Mouse (Mus musculus): ENCODE data around the gene Mei1.

Mei1 gene

GRCm38 (mm10) chr15:82069898-82070297 lies at the start of gene Mei1:
TSS of gene Mei1 (plus strand) at chr15:82069996.
- peak; percentile 56 for DNase-seq (ENCODE audit: low spot score)

GRCm38 (mm10) chr15:82022535-82023088 lies 47.2 kb upstream of the Mei1 start:
- no peak for DNase-seq (ENCODE audit: low spot score)

- DNase-seq (ENCODE audit: low spot score): no peak
These were observed 45.7 kb upstream of the Mei1 start for GRCm38 (mm10) chr15:82023965-82024635.

GRCm38 (mm10) chr15:82027276-82027675 lies 42.5 kb upstream of the Mei1 start:
- DNase-seq (ENCODE audit: low spot score): no peak

- DNase-seq (ENCODE audit: low spot score): no peak
These were observed 42.1 kb upstream of the Mei1 start for GRCm38 (mm10) chr15:82027726-82028125.

- no peak for DNase-seq (ENCODE audit: low spot score)
These were observed 37.4 kb upstream of the Mei1 start for GRCm38 (mm10) chr15:82032386-82032785.

GRCm38 (mm10) chr15:82033762-82034161 lies 36.0 kb upstream of the Mei1 start, which contains the start of gene Desi1:
TSS of gene Desi1 (minus strand) at chr15:82033862.
- DNase-seq (ENCODE audit: low spot score): no peak

- DNase-seq (ENCODE audit: low spot score): no peak
These were observed 33.7 kb upstream of the Mei1 start for GRCm38 (mm10) chr15:82035904-82036689.

- DNase-seq (ENCODE audit: low spot score): no peak
These were observed 29.1 kb upstream of the Mei1 start for GRCm38 (mm10) chr15:82040650-82041049.

- DNase-seq (ENCODE audit: low spot score): peak; percentile 35
These were observed 25.5 kb upstream of the Mei1 start for GRCm38 (mm10) chr15:82044166-82044784.

GRCm38 (mm10) chr15:82046246-82046891 lies 23.4 kb upstream of the Mei1 start:
- peak; percentile 37 for DNase-seq (ENCODE audit: low spot score)

GRCm38 (mm10) chr15:82047080-82047883 lies 22.5 kb upstream of the Mei1 start, which contains the start of gene Snu13:
TSS of gene Snu13 (minus strand) at chr15:82047598.
- peak; percentile 91 for DNase-seq (ENCODE audit: low spot score)

GRCm38 (mm10) chr15:82052544-82052943 lies 17.3 kb upstream of the Mei1 start:
- no peak for DNase-seq (ENCODE audit: low spot score)

- DNase-seq (ENCODE audit: low spot score): no peak
These were observed 11.0 kb upstream of the Mei1 start, which contains the start of gene 4930407I10Rik for GRCm38 (mm10) chr15:82058719-82059201. TSS of gene 4930407I10Rik (plus strand) at chr15:82059151.

- DNase-seq (ENCODE audit: low spot score): no peak
These were observed 5.9 kb upstream of the Mei1 start for GRCm38 (mm10) chr15:82063909-82064308.

GRCm38 (mm10) chr15:82065511-82065910 lies 4.3 kb upstream of the Mei1 start:
- DNase-seq (ENCODE audit: low spot score): peak; percentile 83

GRCm38 (mm10) chr15:82071816-82072469 lies 2.1 kb downstream of the Mei1 start:
- no peak for DNase-seq (ENCODE audit: low spot score)

- no peak for DNase-seq (ENCODE audit: low spot score)
These were observed 3.7 kb downstream of the Mei1 start for GRCm38 (mm10) chr15:82073490-82073889.

GRCm38 (mm10) chr15:82079883-82080282 lies 10.1 kb downstream of the Mei1 start:
- DNase-seq (ENCODE audit: low spot score): no peak

GRCm38 (mm10) chr15:82081161-82081560 lies 11.4 kb downstream of the Mei1 start:
- no peak for DNase-seq (ENCODE audit: low spot score)
